Mouse (Mus musculus): Measurements from ENCODE around the gene Zfp800. TPM values are rescaled to one million over a fixed set of nuclear protein-coding genes. Genes with fewer than 3 reads are reported as not detected.

Gene Zfp800
- polyA plus RNA-seq, 1 experiment = 3.0 TPM

DNA sequence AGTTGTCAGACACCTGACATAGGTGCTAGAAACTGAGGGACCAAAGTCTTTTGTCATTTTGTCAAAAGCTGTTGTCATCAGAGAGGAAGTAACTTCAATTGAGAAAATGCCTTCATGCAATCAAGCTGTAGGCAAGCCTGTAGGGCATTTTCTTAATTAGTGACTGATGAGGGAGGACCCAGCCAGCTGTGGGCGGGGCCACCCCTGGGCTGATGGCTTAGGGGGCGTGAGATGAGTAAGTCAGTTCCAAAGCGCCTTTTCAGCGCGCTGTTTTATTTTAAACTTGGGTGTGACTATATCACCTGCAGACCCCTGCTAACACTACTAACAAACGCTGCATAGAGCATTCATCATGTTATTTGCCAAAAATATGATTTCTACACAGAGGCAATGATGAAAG is 195.0 kb downstream of the Zfp800 start:
- TF ChIP-seq POLR2A (IDR thresholded peaks at IDR 0.05; ENCODE audit: borderline replicate concordance, extremely low read depth, low read depth, low read length) (no peak), CTCF (IDR thresholded peaks at IDR 0.05; ENCODE audit: insufficient read depth, low read length) (no peak)
- H3K4me3 ChIP-seq (replicated peaks; ENCODE audit: extremely low read depth, low read depth, low read length) = no peak overlapping the region
- DNase-seq = no peak
- 65% methylated on average over 6 of the region's 6 CpGs for WGBS
- H3K4me1 ChIP-seq (ENCODE audit: control insufficient read depth, insufficient read depth, low read length) = no peaks in the 10 kb centered on the region

- Histone ChIP-seq H3K4me1 (ENCODE audit: control insufficient read depth, insufficient read depth, low read length) (no peaks in the 10 kb centered on the region), H3K4me3 (replicated peaks; ENCODE audit: extremely low read depth, low read depth, low read length) (no peak overlapping the region)
- TF ChIP-seq POLR2A (IDR thresholded peaks at IDR 0.05; ENCODE audit: borderline replicate concordance, extremely low read depth, low read depth, low read length) = no peak
- TF ChIP-seq CTCF (IDR thresholded peaks at IDR 0.05; ENCODE audit: insufficient read depth, low read length) = no peak
- 51% methylated on average over 2 of the region's 2 CpGs for WGBS
- no peak for DNase-seq
Observed at GRCm38 (mm10) chr6:28193901-28194300, 203.9 kb downstream of the Zfp800 start.

DNA sequence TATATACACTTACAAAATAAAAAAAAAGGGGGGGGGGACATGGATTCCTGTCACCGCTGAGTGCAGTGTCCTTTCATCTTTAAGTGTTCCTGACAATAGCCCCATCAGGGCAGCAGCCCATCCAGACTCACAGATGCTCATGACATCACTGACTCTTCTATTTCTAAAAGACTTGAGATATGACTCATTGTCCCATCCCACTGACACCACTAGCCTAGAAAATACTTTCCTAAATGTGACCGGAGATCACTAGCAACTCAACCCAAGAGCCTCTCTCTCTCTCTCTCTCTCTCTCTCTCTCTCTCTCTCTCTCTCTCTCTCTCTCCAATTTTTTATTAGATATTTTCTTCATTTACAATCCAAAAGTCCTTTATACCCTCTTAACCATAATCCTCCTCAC is 205.9 kb downstream of the Zfp800 start:
- TF ChIP-seq CTCF (IDR thresholded peaks at IDR 0.05; ENCODE audit: insufficient read depth, low read length) (no peak), POLR2A (IDR thresholded peaks at IDR 0.05; ENCODE audit: borderline replicate concordance, extremely low read depth, low read depth, low read length) (no peak)
- H3K4me1 ChIP-seq (ENCODE audit: control insufficient read depth, insufficient read depth, low read length) = no peaks in the 10 kb centered on the region
- no peak overlapping the region for H3K4me3 ChIP-seq (replicated peaks; ENCODE audit: extremely low read depth, low read depth, low read length)
- DNase-seq = no peak
- 81% methylated on average over 2 of the region's 2 CpGs for WGBS

Other genes with a start within 250 kb of the Zfp800 start
- gene Arf5, start 25.6 kb upstream of the Zfp800 start, polyA plus RNA-seq (2012; rRNA removed) = 377 and 390 TPM in 2 replicates
- gene Fscn3, start 29.8 kb upstream of the Zfp800 start, polyA plus RNA-seq (2012; rRNA removed) = 0.09 TPM in 1 of 2 replicates, not detected in the other
- gene Gcc1, start 30.4 kb upstream of the Zfp800 start, polyA plus RNA-seq (2012; rRNA removed) = 8.0 and 9.3 TPM in 2 replicates
- not detected in 2 replicates for gene Pax4, start 51.3 kb upstream of the Zfp800 start, polyA plus RNA-seq (2012; rRNA removed)
- gene Snd1, start 77.1 kb upstream of the Zfp800 start, polyA plus RNA-seq (2012; rRNA removed) = 70.7 and 88.3 TPM in 2 replicates